Mouse (Mus musculus): Measurements from ENCODE around the gene Uxs1.

- TF ChIP-seq EP300 (IDR thresholded peaks at IDR 0.05; ENCODE audit: low read depth) (no peak), CTCF (IDR thresholded peaks at IDR 0.05; ENCODE audit: low read depth) (no peak)
These were observed 8.5 kb downstream of the Uxs1 start for GRCm38 (mm10) chr1:43819091-43819490.

All from liver, embryonic 14.5 days (tissue).